In the genomic region with DNA sequence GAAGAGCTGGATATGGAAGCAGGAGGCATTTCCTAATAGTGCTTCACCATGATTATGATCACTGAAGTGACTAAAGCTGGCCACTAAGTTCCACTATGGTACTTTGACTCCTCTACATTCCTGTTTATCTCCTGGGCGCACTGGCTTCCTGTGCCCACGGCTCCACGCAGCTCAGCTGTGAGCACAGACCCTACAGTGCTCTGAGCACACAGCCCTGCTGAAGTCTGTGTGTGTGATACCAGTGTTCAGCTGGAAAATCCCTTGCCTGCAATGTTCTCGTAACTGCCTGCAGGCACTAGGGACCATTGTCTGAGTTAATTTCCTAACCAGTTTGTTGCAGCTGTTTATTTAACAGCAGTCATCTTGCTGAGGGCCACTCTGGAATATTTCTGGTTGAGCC, we compare ENCODE assay signal across 19 mouse cellular contexts.
A peak's percentile ranks its signal among the peaks of the same experiment; 100 is the strongest.
DNase-seq lines count a peak whose midpoint lies in the region; ATAC-seq lines count a peak whose summit lies in the region.
"Had no signal": no experiment of that assay in that cellular context is flagged by ENCODE, and none has a peak within 500 bp of the region (broad histone marks: within the 10 kb centered on the region; RNA-seq: fewer than 3 reads in every experiment).

No protein-coding gene starts in this region.

- H3K9me3 ChIP-seq in limb, embryonic 12.5 days: no peaks in the 10 kb centered on the region
- H3K9me3 ChIP-seq in limb, embryonic 10.5 days (replicated peaks): no peaks in the 10 kb centered on the region
- no peaks in the 10 kb centered on the region for H3K9me3 ChIP-seq in neural tube, embryonic 15.5 days (replicated peaks)
- no peaks in the 10 kb centered on the region for H3K9me3 ChIP-seq in forebrain, embryonic 16.5 days (ENCODE audit: control insufficient read depth, low read length)
- H3K9me3 ChIP-seq: embryonic facial prominence, embryonic 12.5 days; embryonic facial prominence, embryonic 15.5 days; heart, embryonic 12.5 days; heart, embryonic 15.5 days; hindbrain, embryonic 10.5 days; hindbrain, embryonic 13.5 days; intestine, embryonic 15.5 days had no signal

- H3K4me2 ChIP-seq in limb, embryonic 12.5 days: no peak overlapping the region
- no peak overlapping the region for H3K4me2 ChIP-seq in neural tube, embryonic 15.5 days
- no peak overlapping the region for H3K4me2 ChIP-seq in forebrain, embryonic 16.5 days (ENCODE audit: low read length)
- H3K4me2 ChIP-seq: embryonic facial prominence, embryonic 12.5 days; embryonic facial prominence, embryonic 15.5 days; heart, embryonic 12.5 days; heart, embryonic 15.5 days; hindbrain, embryonic 13.5 days; intestine, embryonic 15.5 days had no signal

- no peak overlapping the region for H3K9ac ChIP-seq in limb, embryonic 12.5 days (replicated peaks)
- no peak overlapping the region for H3K9ac ChIP-seq in neural tube, embryonic 15.5 days (replicated peaks)
- no peak overlapping the region for H3K9ac ChIP-seq in forebrain, embryonic 16.5 days (replicated peaks; ENCODE audit: low read depth, low read length)
- H3K9ac ChIP-seq: embryonic facial prominence, embryonic 12.5 days; embryonic facial prominence, embryonic 15.5 days; heart, embryonic 12.5 days; heart, embryonic 15.5 days; hindbrain, embryonic 13.5 days; intestine, embryonic 15.5 days had no signal

- no peaks in the 10 kb centered on the region for H3K27me3 ChIP-seq in limb, embryonic 12.5 days
- no peaks in the 10 kb centered on the region for H3K27me3 ChIP-seq in limb, embryonic 10.5 days (ENCODE audit: low read depth, poor library complexity, severe bottlenecking)
- H3K27me3 ChIP-seq in neural tube, embryonic 15.5 days (replicated peaks): no peaks in the 10 kb centered on the region
- no peaks in the 10 kb centered on the region for H3K27me3 ChIP-seq in forebrain, embryonic 16.5 days (replicated peaks; ENCODE audit: control insufficient read depth, insufficient read depth, low read length)
- H3K27me3 ChIP-seq: embryonic facial prominence, embryonic 12.5 days; embryonic facial prominence, embryonic 15.5 days; heart, embryonic 12.5 days; heart, embryonic 15.5 days; hindbrain, embryonic 13.5 days; intestine, embryonic 15.5 days had no signal

- no peaks in the 10 kb centered on the region; the same call in 1 of the 2 replicates for H3K4me1 ChIP-seq in limb, embryonic 12.5 days (replicated peaks)
- H3K4me1 ChIP-seq in limb, embryonic 10.5 days: no peaks in the 10 kb centered on the region
- peaks cover 8% of the 10 kb centered on the region for H3K4me1 ChIP-seq in neural tube, embryonic 15.5 days
- H3K4me1 ChIP-seq in forebrain, embryonic 16.5 days (replicated peaks; ENCODE audit: control insufficient read depth, insufficient read depth, low read length): peaks cover 4% of the 10 kb centered on the region; the same call in 1 of the 2 replicates
- H3K4me1 ChIP-seq: embryonic facial prominence, embryonic 12.5 days; embryonic facial prominence, embryonic 15.5 days; heart, embryonic 15.5 days; intestine, embryonic 15.5 days had no signal

- ATAC-seq in limb, embryonic 12.5 days (ENCODE audit: insufficient number of reproducible peaks, insufficient read depth, low FRiP score, low TSS enrichment, low read depth): no peak
- ATAC-seq in neural tube, embryonic 15.5 days (ENCODE audit: low FRiP score): 0 out of 2 replicates have a peak, but pooled peaks have one; percentile 57
- ATAC-seq in common myeloid progenitor, adult 5-6 weeks (replicated peaks; ENCODE audit: low read depth, poor library complexity, severe bottlenecking): peak; percentile 16; the same call in 1 of the 2 replicates
- ATAC-seq in forebrain, embryonic 16.5 days: no peak
- ATAC-seq: CD4-positive, CD25-positive, alpha-beta regulatory T cell, adult 4 months; forebrain, embryonic 14.5 days; hindbrain, embryonic 16.5 days; intestine, embryonic 15.5 days had no signal

- WGBS in limb, embryonic 12.5 days: 77% methylated on average over 4 of the region's 4 CpGs
- WGBS in limb, embryonic 10.5 days: 94% methylated on average over 4 of the region's 4 CpGs
- 58% methylated on average over 4 of the region's 4 CpGs for WGBS in neural tube, embryonic 15.5 days
- WGBS in forebrain, embryonic 16.5 days: 92% methylated on average over 4 of the region's 4 CpGs

- DNase-seq in limb, embryonic 10.5 days (ENCODE audit: low spot score): no peak
- no peak for DNase-seq in neural tube, embryonic 10.5 days (ENCODE audit: extremely low spot score, low spot score)
- DNase-seq: adrenal gland, postnatal 14 days; gastrocnemius, postnatal 25 days; heart, postnatal 36 days had no signal

- peaks cover 64% of the 10 kb centered on the region for H3K36me3 ChIP-seq in limb, embryonic 12.5 days
- peaks cover 71% of the 10 kb centered on the region for H3K36me3 ChIP-seq in limb, embryonic 10.5 days
- peaks cover 23% of the 10 kb centered on the region for H3K36me3 ChIP-seq in neural tube, embryonic 15.5 days
- no peaks in the 10 kb centered on the region for H3K36me3 ChIP-seq in forebrain, embryonic 16.5 days (ENCODE audit: control insufficient read depth, insufficient read depth)

- no peak overlapping the region for H3K4me3 ChIP-seq in limb, embryonic 12.5 days (replicated peaks)
- H3K4me3 ChIP-seq in limb, embryonic 10.5 days: no peak overlapping the region
- H3K4me3 ChIP-seq in neural tube, embryonic 15.5 days (replicated peaks): no peak overlapping the region
- no peak overlapping the region for H3K4me3 ChIP-seq in forebrain, embryonic 16.5 days (replicated peaks; ENCODE audit: low read length)
- H3K4me3 ChIP-seq: embryonic facial prominence, embryonic 12.5 days; embryonic facial prominence, embryonic 15.5 days; heart, embryonic 12.5 days; heart, embryonic 15.5 days; hindbrain, embryonic 10.5 days; hindbrain, embryonic 13.5 days; intestine, embryonic 15.5 days had no signal

- H3K27ac ChIP-seq in limb, embryonic 12.5 days: peak overlapping the region; percentile 35; the same call in 1 of the 2 replicates
- H3K27ac ChIP-seq in limb, embryonic 10.5 days: no peak overlapping the region
- peak overlapping the region; percentile 39; the same call in 1 of the 2 replicates for H3K27ac ChIP-seq in neural tube, embryonic 15.5 days (replicated peaks)
- H3K27ac ChIP-seq in forebrain, embryonic 16.5 days (ENCODE audit: low read length): no peak overlapping the region
- H3K27ac ChIP-seq: embryonic facial prominence, embryonic 12.5 days; embryonic facial prominence, embryonic 15.5 days; heart, embryonic 15.5 days; hindbrain, embryonic 10.5 days; hindbrain, embryonic 13.5 days; intestine, embryonic 15.5 days had no signal

Comparison
In these comparisons a context has a peak if more than half of its experiments do, and no peak if none do; other contexts are left out.
1. H3K27ac ChIP-seq: peak in limb, embryonic 12.5 days (single experiment) and neural tube, embryonic 15.5 days (single experiment); none in limb, embryonic 10.5 days (single experiment) and forebrain, embryonic 16.5 days (single experiment).
2. ATAC-seq: peak in neural tube, embryonic 15.5 days (single experiment) and common myeloid progenitor, adult 5-6 weeks (single experiment); none in limb, embryonic 12.5 days (single experiment) and forebrain, embryonic 16.5 days (single experiment).